Mouse (Mus musculus) embryonic fibroblast, embryonic 13.5 days (primary cell): ENCODE measurements at regions not wholly inside any gene's neighbourhood (a gene's known extent, or its start where the extent isn't known, plus 50 kb on each side); places are given as distances from the start of the nearest gene placed in this dataset.

Experiments
- H3K27ac ChIP-seq: 2 replicates; pipeline ENCODE4 v1.5.1; 2012; ENCODE audit warnings: low read length, control low read depth, inconsistent platforms; ENCODE audit not compliant: insufficient read depth
- H3K4me1 ChIP-seq: 2 replicates; pipeline ENCODE4 v1.6.1; 2011; ENCODE audit warnings: low read length; ENCODE audit not compliant: control insufficient read depth, insufficient read depth
- H3K4me3 ChIP-seq: 2 replicates; pipeline ENCODE4 v1.5.1; 2011; ENCODE audit warnings: mild to moderate bottlenecking, control low read depth, low read length; ENCODE audit not compliant: insufficient read depth
- CTCF ChIP-seq: IDR thresholded peaks from 2 replicates; pipeline ENCODE4 v1.5.1; 2011; ENCODE audit warnings: mild to moderate bottlenecking, control low read depth, low read length, moderate library complexity, borderline replicate concordance; ENCODE audit not compliant: insufficient read depth
- POLR2A ChIP-seq: IDR thresholded peaks from 2 replicates; pipeline ENCODE4 v1.6.1; 2011; ENCODE audit warnings: low read depth, mild to moderate bottlenecking, control low read depth, low read length, moderate library complexity

DNA sequence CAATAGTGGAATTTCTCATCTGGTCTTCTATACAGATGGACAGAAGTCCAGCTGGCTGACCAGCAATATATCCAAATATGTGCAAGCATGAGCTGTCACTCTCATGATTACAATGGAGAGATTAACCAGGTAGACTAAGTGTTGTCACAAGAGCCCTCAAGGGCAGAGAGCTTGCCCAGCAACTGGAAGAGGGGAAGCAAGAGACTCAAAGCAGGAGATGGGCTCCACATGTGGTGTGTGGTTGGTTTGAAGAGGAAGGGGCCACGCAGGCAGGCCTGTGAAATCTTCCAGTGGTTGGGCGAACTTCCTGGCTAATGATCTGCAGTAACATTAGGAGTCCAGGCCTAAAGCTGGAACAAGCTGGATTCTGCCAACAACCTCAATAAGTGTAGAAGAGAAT, 268.1 kb downstream of the Dhx35 start:
- TF ChIP-seq POLR2A = no peak
- no peak for TF ChIP-seq CTCF
- no peaks in the 10 kb centered on the region for H3K4me1 ChIP-seq

DNA sequence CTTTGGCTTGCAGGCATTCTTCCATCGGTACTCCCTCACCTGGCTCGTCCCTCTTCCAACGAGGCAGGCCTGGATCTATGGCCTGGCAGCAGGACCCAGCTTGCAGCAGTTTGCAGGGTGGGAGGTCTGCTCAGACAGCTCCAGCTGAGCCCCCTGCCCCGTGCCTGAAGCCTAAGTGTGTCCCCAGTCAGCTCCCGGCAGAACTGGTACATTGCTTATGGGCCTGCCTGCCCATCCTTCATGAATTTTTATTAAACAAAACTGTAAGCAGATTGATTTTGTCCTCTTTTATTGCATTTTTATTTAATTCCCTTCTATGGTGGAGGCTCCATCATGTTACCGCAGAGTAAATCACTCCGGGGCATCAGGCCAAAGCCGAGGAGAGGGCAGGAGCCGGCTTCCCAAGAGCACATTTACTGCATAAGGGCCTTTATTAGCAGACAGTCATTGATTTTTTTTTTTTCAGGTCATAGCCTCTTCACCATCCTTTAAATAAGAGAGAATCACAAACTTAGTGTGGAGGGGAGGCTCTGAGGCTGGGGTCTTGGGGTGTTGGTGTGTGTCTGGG, 269.9 kb downstream of the Dhx35 start:
- no peaks in the 10 kb centered on the region for H3K4me1 ChIP-seq
- H3K4me3 ChIP-seq = no peak overlapping the region
- TF ChIP-seq POLR2A (no peak), CTCF (no peak)
- no peak overlapping the region for H3K27ac ChIP-seq

More for the DNA sequence above, 268.1 kb downstream of the Dhx35 start:
- H3K27ac ChIP-seq = no peak overlapping the region
- H3K4me3 ChIP-seq = no peak overlapping the region

- Histone ChIP-seq H3K27ac (no peak overlapping the region), H3K4me1 (no peaks in the 10 kb centered on the region), H3K4me3 (no peak overlapping the region)
- TF ChIP-seq POLR2A (no peak), CTCF (no peak)
Observed at GRCm38 (mm10) chr2:159067506-159067905, 272.9 kb downstream of the Dhx35 start.

DNA sequence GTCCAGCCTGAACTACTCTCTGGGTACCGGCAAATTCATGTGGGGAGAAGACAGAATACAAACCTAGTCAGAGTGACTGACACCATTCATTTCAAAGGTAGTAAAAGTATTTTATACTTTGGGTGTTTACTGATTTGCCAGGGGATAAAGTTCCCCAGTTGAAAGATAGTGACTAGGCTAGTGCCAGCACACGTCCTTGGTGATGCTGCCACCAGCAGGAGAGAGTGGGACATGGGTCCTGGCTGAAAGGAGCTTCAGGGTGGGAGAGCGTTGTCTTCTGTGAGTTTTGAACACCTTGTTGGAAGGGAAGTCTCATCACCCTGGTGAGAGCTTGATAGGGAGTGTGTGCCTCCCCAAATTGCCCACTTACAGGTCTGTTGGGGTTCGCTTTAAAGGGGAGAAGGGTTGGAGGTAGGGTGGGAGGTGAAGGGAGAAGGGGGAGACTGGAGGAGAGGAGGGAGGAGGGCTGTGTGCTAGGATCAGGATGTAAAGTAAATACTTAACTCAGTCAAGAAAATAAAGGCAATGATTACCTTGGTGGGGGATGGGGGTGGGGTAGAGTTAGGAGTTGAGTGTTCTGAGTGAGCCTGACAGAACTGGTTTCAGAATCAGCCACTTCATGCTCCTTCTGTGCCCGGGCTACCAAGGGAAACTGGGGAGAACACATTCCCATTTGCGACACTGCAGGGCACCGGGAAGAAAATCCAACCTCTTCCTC, 273.9 kb downstream of the Dhx35 start:
- no peaks in the 10 kb centered on the region for H3K4me1 ChIP-seq
- TF ChIP-seq POLR2A (no peak), CTCF (no peak)
- no peak overlapping the region for H3K27ac ChIP-seq
- no peak overlapping the region for H3K4me3 ChIP-seq

GRCm38 (mm10) chr2:159069180-159069579, 274.6 kb downstream of the Dhx35 start:
- H3K4me1 ChIP-seq = no peaks in the 10 kb centered on the region
- TF ChIP-seq CTCF (no peak), POLR2A (no peak)
- H3K4me3 ChIP-seq = no peak overlapping the region
- no peak overlapping the region for H3K27ac ChIP-seq

DNA sequence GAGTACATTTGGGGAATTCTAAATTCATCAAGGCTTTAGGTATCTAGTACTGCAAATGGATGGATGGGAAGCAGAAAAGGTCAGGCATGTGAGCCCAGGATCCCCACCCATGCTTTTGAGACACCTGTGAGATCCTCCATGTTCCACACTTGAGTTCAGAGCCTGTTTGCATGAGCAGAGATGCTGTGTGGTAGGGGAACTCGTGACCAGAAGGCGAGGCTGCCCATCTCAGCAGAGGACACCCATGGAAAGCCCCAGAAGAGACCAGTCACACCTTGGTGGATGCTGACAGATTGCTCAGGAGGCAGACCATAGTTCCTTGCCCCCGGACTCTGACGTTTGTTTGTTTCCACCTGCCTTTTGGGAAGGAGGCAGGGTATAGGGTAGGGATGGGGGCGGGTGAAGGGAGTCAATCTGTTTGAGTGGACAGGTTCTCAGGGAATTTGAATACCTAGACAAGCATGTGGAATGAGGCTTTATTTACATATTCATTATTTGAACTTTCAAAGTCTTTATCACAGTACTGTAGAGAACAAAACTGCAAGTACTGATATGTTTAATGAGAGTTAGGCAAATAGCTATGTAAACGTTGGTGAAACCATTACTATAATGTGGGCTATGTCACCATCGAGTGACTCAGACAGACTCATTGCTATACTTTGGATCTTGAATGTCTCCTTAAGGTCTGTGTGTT, 278.5 kb downstream of the Dhx35 start:
- Histone ChIP-seq H3K4me3 (no peak overlapping the region), H3K4me1 (no peaks in the 10 kb centered on the region), H3K27ac (no peak overlapping the region)
- no peak for TF ChIP-seq POLR2A
- no peak for TF ChIP-seq CTCF

GRCm38 (mm10) chr2:159079836-159080235, 285.2 kb downstream of the Dhx35 start:
- TF ChIP-seq POLR2A (no peak), CTCF (no peak)
- H3K27ac ChIP-seq = no peak overlapping the region
- no peaks in the 10 kb centered on the region for H3K4me1 ChIP-seq
- H3K4me3 ChIP-seq = no peak overlapping the region

- H3K27ac ChIP-seq = no peak overlapping the region
- TF ChIP-seq CTCF (no peak), POLR2A (no peak)
- H3K4me1 ChIP-seq = no peaks in the 10 kb centered on the region
- no peak overlapping the region for H3K4me3 ChIP-seq
Observed at GRCm38 (mm10) chr2:159080784-159081544, 286.4 kb downstream of the Dhx35 start.

GRCm38 (mm10) chr2:159086836-159087235, 292.2 kb downstream of the Dhx35 start:
- Histone ChIP-seq H3K4me3 (no peak overlapping the region), H3K27ac (no peak overlapping the region), H3K4me1 (no peaks in the 10 kb centered on the region)
- no peak for TF ChIP-seq POLR2A
- TF ChIP-seq CTCF = no peak

DNA sequence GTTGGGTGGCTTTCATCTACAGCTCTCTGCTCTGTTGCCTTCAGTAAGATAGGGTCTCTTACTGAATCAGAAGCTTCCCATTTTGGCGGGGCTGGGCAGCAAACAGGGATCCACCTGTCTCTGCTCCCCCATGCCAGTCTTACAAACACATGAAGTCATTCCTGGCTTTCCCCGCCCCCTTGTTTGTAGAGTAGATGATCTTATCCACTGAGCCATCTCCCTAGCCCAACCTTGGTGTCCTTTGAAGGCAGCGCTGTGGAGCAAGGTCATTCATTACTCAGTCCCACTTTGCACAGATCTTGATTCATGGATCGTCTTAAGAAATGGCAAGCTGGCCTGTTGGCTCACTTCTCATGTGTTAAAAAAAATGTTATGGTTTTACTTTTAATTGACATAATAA, 293.6 kb downstream of the Dhx35 start:
- H3K4me1 ChIP-seq = no peaks in the 10 kb centered on the region
- no peak overlapping the region for H3K27ac ChIP-seq
- no peak overlapping the region for H3K4me3 ChIP-seq
- TF ChIP-seq POLR2A (no peak), CTCF (no peak)

- no peak overlapping the region for H3K4me3 ChIP-seq
- no peaks in the 10 kb centered on the region for H3K4me1 ChIP-seq
- H3K27ac ChIP-seq = no peak overlapping the region
- no peak for TF ChIP-seq CTCF
- no peak for TF ChIP-seq POLR2A
Observed at GRCm38 (mm10) chr2:159096667-159097066, 302.1 kb downstream of the Dhx35 start.
